Mouse (Mus musculus): ENCODE data around the gene Cyth1.

GRCm38 (mm10) chr11:118168714-118169113, 79.7 kb downstream of the Cyth1 start:
- no peak for TF ChIP-seq MAX (IDR thresholded peaks at IDR 0.05; ENCODE audit: low read depth)
- TF ChIP-seq E2F4 (IDR thresholded peaks at IDR 0.05; ENCODE audit: insufficient read depth) = no peak
- no peak for TF ChIP-seq TCF3 (IDR thresholded peaks at IDR 0.05; ENCODE audit: insufficient read length, low read depth)
- no peak for TF ChIP-seq TCF12 (IDR thresholded peaks at IDR 0.05; ENCODE audit: insufficient read depth, poor library complexity, severe bottlenecking)
- no peak for TF ChIP-seq POLR2A (IDR thresholded peaks at IDR 0.05; ENCODE audit: insufficient read length, low read depth)
- no peak for TF ChIP-seq POLR2AphosphoS2 (IDR thresholded peaks at IDR 0.05; ENCODE audit: insufficient read length, low read depth)
- no peak for TF ChIP-seq USF1 (IDR thresholded peaks at IDR 0.05; ENCODE audit: low read depth)

Measured in myocyte (in vitro differentiated cells).